Mouse (Mus musculus): ENCODE measurements around the gene C1galt1c1.
A peak's percentile ranks its signal among the peaks of the same experiment; 100 is the strongest.

Gene C1galt1c1

DNA sequence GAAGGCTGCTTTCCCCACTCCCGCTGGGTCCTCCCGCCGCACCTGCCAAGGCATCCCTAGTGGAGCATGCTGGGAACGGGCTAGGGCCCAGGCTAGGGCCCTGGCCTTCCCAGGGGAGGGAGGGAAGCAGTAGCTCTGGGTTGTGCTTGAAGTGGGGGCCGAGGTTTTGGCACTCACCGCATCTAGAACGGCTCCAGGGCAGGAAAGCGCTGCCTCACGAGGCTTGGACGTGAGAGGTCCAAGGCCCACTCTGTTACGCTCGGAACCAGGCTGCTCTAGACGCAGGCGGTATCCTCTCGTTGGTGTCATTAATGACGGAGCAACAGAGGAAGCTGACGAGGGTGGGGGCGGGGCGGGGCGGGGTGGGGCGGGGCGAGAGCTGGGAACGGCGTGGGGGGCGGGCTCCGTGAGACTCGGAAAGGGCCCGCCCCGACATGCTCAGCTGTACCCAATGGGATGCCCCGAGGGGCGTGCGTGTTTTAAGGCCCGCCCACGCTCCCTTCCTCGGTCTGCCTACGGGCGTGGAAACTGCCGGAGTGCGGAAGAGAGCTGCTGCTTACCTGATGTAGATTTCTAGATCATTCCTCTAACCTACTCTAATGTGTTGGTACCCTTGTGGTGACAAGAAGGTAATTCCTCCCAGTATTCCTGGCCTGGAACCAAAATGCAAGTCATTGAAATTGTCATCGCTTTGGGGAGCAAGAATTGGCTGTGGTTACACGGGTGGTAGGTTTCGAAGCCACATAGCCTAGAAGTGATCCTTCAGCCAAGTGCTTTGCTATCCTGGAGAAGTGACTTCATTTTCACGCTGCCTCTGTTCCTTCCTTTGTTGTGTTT lies at the start of gene C1galt1c1:
Gene C1galt1c1 (minus strand): TSS at position 287 of the 837 bp plus-strand sequence.
- peak; percentile 94 for DNase-seq (ENCODE audit: low read depth, low spot score)
- no peaks in the 10 kb centered on the region for H3K36me3 ChIP-seq (ENCODE audit: control insufficient read depth, insufficient read depth, low read length, poor library complexity, severe bottlenecking)
- no peaks in the 10 kb centered on the region for H3K27me3 ChIP-seq (ENCODE audit: control insufficient read depth, insufficient read depth, low read length, poor library complexity, severe bottlenecking)

GRCm38 (mm10) chrX:38681972-38682371 lies 47.1 kb upstream of the C1galt1c1 start:
- H3K36me3 ChIP-seq (ENCODE audit: control insufficient read depth, insufficient read depth, low read length, poor library complexity, severe bottlenecking): no peaks in the 10 kb centered on the region
- H3K27me3 ChIP-seq (ENCODE audit: control insufficient read depth, insufficient read depth, low read length, poor library complexity, severe bottlenecking): no peaks in the 10 kb centered on the region
- DNase-seq (ENCODE audit: low read depth, low spot score): no peak

GRCm38 (mm10) chrX:38669111-38669903 lies 34.4 kb upstream of the C1galt1c1 start:
- DNase-seq (ENCODE audit: low read depth, low spot score): no peak
- H3K36me3 ChIP-seq (ENCODE audit: control insufficient read depth, insufficient read depth, low read length, poor library complexity, severe bottlenecking): no peaks in the 10 kb centered on the region
- no peaks in the 10 kb centered on the region for H3K27me3 ChIP-seq (ENCODE audit: control insufficient read depth, insufficient read depth, low read length, poor library complexity, severe bottlenecking)

DNA sequence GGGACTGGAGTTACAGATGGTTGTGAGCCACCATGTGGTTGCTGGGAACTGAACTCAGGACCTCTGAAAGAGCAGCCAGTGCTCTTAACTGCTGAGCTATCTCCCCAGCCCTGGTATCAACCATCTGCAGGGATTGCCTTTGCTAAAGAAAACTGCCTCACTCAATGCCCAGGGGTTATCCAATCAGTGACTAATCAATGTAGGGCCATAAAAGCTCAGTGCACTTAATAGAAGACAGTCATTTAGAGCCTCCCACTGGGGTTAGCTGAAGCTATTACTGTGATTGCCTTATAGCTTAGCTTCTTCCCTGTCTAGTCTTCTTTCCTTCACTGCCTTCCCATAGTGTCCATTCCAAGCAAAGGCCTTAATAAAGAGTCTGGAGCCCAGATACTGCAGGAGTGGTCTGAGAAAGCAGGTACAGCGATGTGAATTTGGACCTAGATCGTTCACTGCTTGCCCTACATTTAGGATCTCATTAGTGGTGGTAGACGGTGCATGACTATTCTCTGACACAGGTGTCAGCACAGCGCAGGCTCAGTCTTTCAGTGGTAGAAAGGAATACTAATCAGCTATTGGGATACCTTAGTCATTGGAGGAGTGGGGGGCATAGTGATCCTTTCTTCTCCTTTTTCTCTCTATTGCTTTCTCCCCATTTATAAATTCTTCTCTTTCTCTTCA lies 21.5 kb upstream of the C1galt1c1 start:
- DNase-seq (ENCODE audit: low read depth, low spot score): no peak
- Histone ChIP-seq H3K36me3 (ENCODE audit: control insufficient read depth, insufficient read depth, low read length, poor library complexity, severe bottlenecking) (no peaks in the 10 kb centered on the region), H3K27me3 (ENCODE audit: control insufficient read depth, insufficient read depth, low read length, poor library complexity, severe bottlenecking) (no peaks in the 10 kb centered on the region)

- no peaks in the 10 kb centered on the region for H3K27me3 ChIP-seq (ENCODE audit: control insufficient read depth, insufficient read depth, low read length, poor library complexity, severe bottlenecking)
- H3K36me3 ChIP-seq (ENCODE audit: control insufficient read depth, insufficient read depth, low read length, poor library complexity, severe bottlenecking): no peaks in the 10 kb centered on the region
- DNase-seq (ENCODE audit: low read depth, low spot score): peak; percentile 30
These were observed 19.8 kb upstream of the C1galt1c1 start for GRCm38 (mm10) chrX:38654681-38655080.

- Histone ChIP-seq H3K27me3 (ENCODE audit: control insufficient read depth, insufficient read depth, low read length, poor library complexity, severe bottlenecking) (no peaks in the 10 kb centered on the region), H3K36me3 (ENCODE audit: control insufficient read depth, insufficient read depth, low read length, poor library complexity, severe bottlenecking) (no peaks in the 10 kb centered on the region)
- no peak for DNase-seq (ENCODE audit: low read depth, low spot score)
These were observed 18.3 kb upstream of the C1galt1c1 start for GRCm38 (mm10) chrX:38653181-38653580.

DNA sequence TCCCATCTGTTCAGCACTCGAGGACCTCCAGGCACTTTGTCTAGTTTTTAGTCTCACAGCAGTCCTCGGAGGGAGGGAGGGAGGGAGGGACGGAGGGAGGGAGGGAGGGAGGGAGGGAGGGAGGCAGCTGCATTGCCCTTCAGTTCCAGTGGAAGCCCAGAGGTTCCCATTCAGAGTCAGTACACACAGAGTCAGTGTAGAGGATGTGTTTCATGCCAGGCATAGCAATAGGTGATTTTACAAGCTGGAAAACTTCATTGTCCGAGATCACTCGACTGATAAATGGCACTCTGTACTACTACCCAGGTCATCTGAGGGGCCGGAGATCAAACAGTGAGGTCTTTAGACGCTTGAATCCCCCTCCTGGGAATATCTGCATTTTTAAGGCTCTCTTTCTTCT lies 16.3 kb upstream of the C1galt1c1 start:
- H3K27me3 ChIP-seq (ENCODE audit: control insufficient read depth, insufficient read depth, low read length, poor library complexity, severe bottlenecking): no peaks in the 10 kb centered on the region
- DNase-seq (ENCODE audit: low read depth, low spot score): no peak
- H3K36me3 ChIP-seq (ENCODE audit: control insufficient read depth, insufficient read depth, low read length, poor library complexity, severe bottlenecking): no peaks in the 10 kb centered on the region

GRCm38 (mm10) chrX:38650404-38651039 lies 15.6 kb upstream of the C1galt1c1 start:
- H3K27me3 ChIP-seq (ENCODE audit: control insufficient read depth, insufficient read depth, low read length, poor library complexity, severe bottlenecking): no peaks in the 10 kb centered on the region
- no peaks in the 10 kb centered on the region for H3K36me3 ChIP-seq (ENCODE audit: control insufficient read depth, insufficient read depth, low read length, poor library complexity, severe bottlenecking)
- peak; percentile 21 for DNase-seq (ENCODE audit: low read depth, low spot score)

GRCm38 (mm10) chrX:38642183-38642582 lies 7.3 kb upstream of the C1galt1c1 start:
- H3K27me3 ChIP-seq (ENCODE audit: control insufficient read depth, insufficient read depth, low read length, poor library complexity, severe bottlenecking): no peaks in the 10 kb centered on the region
- no peaks in the 10 kb centered on the region for H3K36me3 ChIP-seq (ENCODE audit: control insufficient read depth, insufficient read depth, low read length, poor library complexity, severe bottlenecking)
- no peak for DNase-seq (ENCODE audit: low read depth, low spot score)

- no peak for DNase-seq (ENCODE audit: low read depth, low spot score)
- no peaks in the 10 kb centered on the region for H3K36me3 ChIP-seq (ENCODE audit: control insufficient read depth, insufficient read depth, low read length, poor library complexity, severe bottlenecking)
- H3K27me3 ChIP-seq (ENCODE audit: control insufficient read depth, insufficient read depth, low read length, poor library complexity, severe bottlenecking): no peaks in the 10 kb centered on the region
These were observed 6.5 kb upstream of the C1galt1c1 start for GRCm38 (mm10) chrX:38641435-38641834.

DNA sequence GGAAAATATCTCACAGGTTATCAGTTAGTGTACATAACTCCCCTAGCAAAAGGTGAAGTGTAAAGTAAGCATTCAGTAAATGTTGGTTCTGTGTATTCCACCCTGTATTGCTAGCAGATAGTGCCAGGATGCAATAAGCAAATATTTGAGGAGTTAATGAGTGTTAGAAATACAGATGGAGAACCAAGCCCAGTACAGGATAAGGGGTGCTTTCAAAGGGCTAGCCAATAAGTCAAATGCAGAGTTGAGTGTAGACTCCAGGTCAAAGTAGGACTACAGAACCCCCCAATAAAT lies 698 bp upstream of the C1galt1c1 start:
- DNase-seq (ENCODE audit: low read depth, low spot score): no peak
- Histone ChIP-seq H3K27me3 (ENCODE audit: control insufficient read depth, insufficient read depth, low read length, poor library complexity, severe bottlenecking) (no peaks in the 10 kb centered on the region), H3K36me3 (ENCODE audit: control insufficient read depth, insufficient read depth, low read length, poor library complexity, severe bottlenecking) (no peaks in the 10 kb centered on the region)

- no peaks in the 10 kb centered on the region for H3K27me3 ChIP-seq (ENCODE audit: control insufficient read depth, insufficient read depth, low read length, poor library complexity, severe bottlenecking)
- H3K36me3 ChIP-seq (ENCODE audit: control insufficient read depth, insufficient read depth, low read length, poor library complexity, severe bottlenecking): no peaks in the 10 kb centered on the region
- DNase-seq (ENCODE audit: low read depth, low spot score): peak; percentile 44
These were observed 33.9 kb downstream of the C1galt1c1 start for GRCm38 (mm10) chrX:38600995-38601369.

DNA sequence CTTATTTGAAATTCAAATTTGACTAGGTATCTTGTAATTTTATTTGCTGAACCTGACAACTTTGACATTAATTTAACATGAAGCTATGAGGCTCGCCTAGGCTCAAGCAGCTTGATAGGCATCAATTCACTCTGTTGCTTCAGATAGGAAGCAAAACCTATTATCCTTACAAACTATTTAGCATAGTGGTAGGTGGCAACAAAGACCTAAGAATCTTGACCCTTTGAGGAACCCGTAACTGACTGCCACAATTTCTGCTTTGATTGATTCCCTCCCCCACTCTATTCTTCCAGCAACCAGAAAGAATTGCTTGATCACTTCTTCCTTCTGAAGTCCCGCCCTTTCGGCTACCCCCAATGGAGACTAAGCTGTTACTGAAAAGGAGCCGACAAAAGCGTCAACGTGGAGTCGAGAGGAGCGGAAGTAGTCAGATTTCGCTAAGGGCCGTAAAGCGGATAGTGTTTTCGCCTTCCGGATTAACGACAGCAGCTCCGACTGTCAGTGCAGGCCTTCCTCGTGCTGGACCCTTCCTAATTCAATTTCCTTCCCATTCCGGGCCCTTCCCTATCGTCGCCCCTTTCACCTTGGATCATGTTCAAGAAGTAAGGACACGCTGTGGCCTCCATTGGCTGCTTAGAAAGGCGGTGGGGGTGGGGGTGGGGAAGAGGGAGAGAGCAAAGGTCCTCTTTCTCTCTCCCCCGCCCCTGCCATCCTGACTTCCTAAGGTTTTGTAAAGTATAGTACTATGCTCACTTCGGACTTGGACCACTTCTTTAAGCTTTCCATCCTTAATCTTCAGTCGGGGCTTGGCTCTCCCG lies 34.5 kb downstream of the C1galt1c1 start, which contains the start of gene Mcts1:
Gene Mcts1 (plus strand): TSS at position 402 of the 818 bp plus-strand sequence.
- peak; percentile 88 for DNase-seq (ENCODE audit: low read depth, low spot score)
- no peaks in the 10 kb centered on the region for H3K36me3 ChIP-seq (ENCODE audit: control insufficient read depth, insufficient read depth, low read length, poor library complexity, severe bottlenecking)
- no peaks in the 10 kb centered on the region for H3K27me3 ChIP-seq (ENCODE audit: control insufficient read depth, insufficient read depth, low read length, poor library complexity, severe bottlenecking)
